Mouse (Mus musculus) embryonic facial prominence, embryonic 13.5 days (tissue): ENCODE measurements at regions not wholly inside any gene's neighbourhood (a gene's known extent, or its start where the extent isn't known, plus 50 kb on each side); places are given as distances from the start of the nearest gene placed in this dataset.

Experiments
- ATAC-seq: fragments of 200-750 bp; cut with Nextera tagmentation; 2 replicates; pipeline ENCODE4 v1.8.0; 2017; ENCODE audit warnings: low read depth; ENCODE audit not compliant: insufficient number of reproducible peaks, insufficient read depth, low FRiP score, low TSS enrichment
- H3K27ac ChIP-seq: fragments of 300-500 bp; sonication (generic); 2 replicates; pipeline ENCODE4 v1.5.1; 2015; ENCODE audit warnings: moderate library complexity, mild to moderate bottlenecking, inconsistent platforms
- H3K27me3 ChIP-seq: fragments of 300-500 bp; sonication (generic); 2 replicates; pipeline ENCODE4 v1.6.1; 2015; ENCODE audit warnings: mild to moderate bottlenecking, inconsistent platforms
- H3K36me3 ChIP-seq: fragments of 300-500 bp; sonication (generic); 2 replicates; pipeline ENCODE4 v1.6.1; 2015; ENCODE audit warnings: mild to moderate bottlenecking, inconsistent platforms
- H3K4me1 ChIP-seq: fragments of 300-500 bp; sonication (generic); 2 replicates; pipeline ENCODE4 v1.6.1; 2015; ENCODE audit warnings: inconsistent platforms
- H3K4me2 ChIP-seq: fragments of 300-500 bp; sonication (generic); 2 replicates; pipeline ENCODE4 v1.6.1; 2015; ENCODE audit warnings: moderate library complexity, mild to moderate bottlenecking, inconsistent platforms
- H3K4me3 ChIP-seq: fragments of 300-500 bp; sonication (generic); 2 replicates; pipeline ENCODE4 v1.5.1; 2015; ENCODE audit warnings: mild to moderate bottlenecking, inconsistent platforms
- H3K9ac ChIP-seq: fragments of 300-500 bp; sonication (generic); 2 replicates; pipeline ENCODE4 v1.6.1; 2015; ENCODE audit warnings: mild to moderate bottlenecking, inconsistent platforms
- H3K9me3 ChIP-seq: fragments of 300-500 bp; sonication (generic); 2 replicates; pipeline ENCODE4 v1.6.1; 2016; ENCODE audit warnings: inconsistent platforms
- WGBS: fragments of 180-500 bp; shearing (Covaris S2); methylation state at CpG from one replicate; pipeline ENCODE4 v1.1.7; 2015; ENCODE audit warnings: mixed read lengths; 5-methylcytosine and 5-hydroxymethylcytosine counted together

GRCm38 (mm10) chr2:137215697-137216096, 99.3 kb upstream of the Jag1 start:
- Histone ChIP-seq H3K4me2 (no peak overlapping the region), H3K27me3 (no peaks in the 10 kb centered on the region), H3K9me3 (no peaks in the 10 kb centered on the region), H3K4me3 (no peak overlapping the region), H3K36me3 (no peaks in the 10 kb centered on the region), H3K4me1 (peaks cover 12% of the 10 kb centered on the region; the same call in 1 of the 2 replicates), H3K27ac (no peak overlapping the region), H3K9ac (no peak overlapping the region)
- WGBS: 36% methylated on average over 7 of the region's 7 CpGs
- ATAC-seq: no peak

DNA sequence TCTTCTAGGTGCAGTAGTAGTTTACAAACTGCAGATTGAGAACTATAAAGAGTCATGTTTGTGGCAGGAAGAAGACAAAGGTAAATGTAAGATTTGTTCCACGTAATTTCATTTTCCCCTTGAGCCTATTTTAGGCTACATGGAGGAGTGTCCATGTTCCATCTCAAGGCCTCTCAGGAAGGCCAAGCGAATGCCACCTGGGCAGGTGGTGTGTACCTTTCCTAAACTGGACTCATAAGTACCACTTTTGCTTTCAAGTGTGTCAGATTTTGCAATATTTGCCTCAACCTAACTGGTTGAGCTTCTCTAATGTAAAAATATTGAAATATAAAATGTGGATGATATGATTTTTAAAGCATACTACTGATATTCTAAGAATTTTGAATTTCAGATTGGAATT, 91.4 kb upstream of the Jag1 start:
- WGBS: 93% methylated on average over 2 of the region's 2 CpGs
- no peaks in the 10 kb centered on the region for H3K36me3 ChIP-seq
- ATAC-seq: no peak

DNA sequence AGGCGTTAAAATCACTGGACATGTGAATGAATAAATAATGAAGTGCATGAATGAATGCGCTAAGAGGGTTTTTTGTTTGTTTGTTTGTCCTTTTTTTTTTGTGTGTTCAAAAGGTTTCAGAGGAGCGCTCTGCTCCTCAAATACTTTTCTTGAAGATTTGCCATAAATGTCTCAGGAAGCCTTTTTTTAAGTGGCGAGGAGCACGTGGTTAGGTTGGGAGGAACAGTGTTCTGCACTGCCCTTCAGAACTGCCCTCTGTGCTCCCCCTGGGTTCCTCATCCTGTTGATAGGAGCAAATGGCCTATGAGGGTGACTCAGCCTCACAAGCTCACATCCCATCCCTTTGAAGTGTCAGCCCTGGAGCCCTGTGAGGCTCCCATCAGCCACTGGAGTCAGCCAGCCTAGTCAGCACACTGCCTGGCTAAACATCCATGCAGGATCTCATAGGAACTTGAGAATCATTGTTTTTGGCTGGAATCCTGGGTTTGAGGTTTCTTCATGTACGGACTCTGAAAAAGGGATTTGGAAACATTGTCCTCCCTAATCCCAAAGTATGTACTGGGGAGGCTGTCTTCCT, 87.9 kb upstream of the Jag1 start:
- Histone ChIP-seq H3K9me3 (no peaks in the 10 kb centered on the region), H3K27me3 (no peaks in the 10 kb centered on the region), H3K4me2 (no peak overlapping the region), H3K27ac (no peak overlapping the region), H3K4me1 (no peaks in the 10 kb centered on the region; the same call in 1 of the 2 replicates), H3K36me3 (no peaks in the 10 kb centered on the region), H3K4me3 (no peak overlapping the region), H3K9ac (no peak overlapping the region)
- 84% methylated on average over 6 of the region's 6 CpGs for WGBS
- no peak for ATAC-seq

More for the DNA sequence above, 91.4 kb upstream of the Jag1 start:
- H3K4me1 ChIP-seq: no peaks in the 10 kb centered on the region; the same call in 1 of the 2 replicates
- no peak overlapping the region for H3K4me2 ChIP-seq
- H3K4me3 ChIP-seq: no peak overlapping the region
- H3K27me3 ChIP-seq: no peaks in the 10 kb centered on the region
- H3K27ac ChIP-seq: no peak overlapping the region
- H3K9me3 ChIP-seq: no peaks in the 10 kb centered on the region
- no peak overlapping the region for H3K9ac ChIP-seq

GRCm38 (mm10) chr2:137200101-137200500, 83.7 kb upstream of the Jag1 start:
- H3K36me3 ChIP-seq: no peaks in the 10 kb centered on the region
- no peaks in the 10 kb centered on the region for H3K27me3 ChIP-seq
- H3K4me3 ChIP-seq: no peak overlapping the region
- H3K4me2 ChIP-seq: no peak overlapping the region
- no peaks in the 10 kb centered on the region; the same call in 1 of the 2 replicates for H3K4me1 ChIP-seq
- no peak for ATAC-seq
- 89% methylated on average over 4 of the region's 4 CpGs for WGBS
- no peaks in the 10 kb centered on the region for H3K9me3 ChIP-seq
- H3K27ac ChIP-seq: no peak overlapping the region
- H3K9ac ChIP-seq: no peak overlapping the region

DNA sequence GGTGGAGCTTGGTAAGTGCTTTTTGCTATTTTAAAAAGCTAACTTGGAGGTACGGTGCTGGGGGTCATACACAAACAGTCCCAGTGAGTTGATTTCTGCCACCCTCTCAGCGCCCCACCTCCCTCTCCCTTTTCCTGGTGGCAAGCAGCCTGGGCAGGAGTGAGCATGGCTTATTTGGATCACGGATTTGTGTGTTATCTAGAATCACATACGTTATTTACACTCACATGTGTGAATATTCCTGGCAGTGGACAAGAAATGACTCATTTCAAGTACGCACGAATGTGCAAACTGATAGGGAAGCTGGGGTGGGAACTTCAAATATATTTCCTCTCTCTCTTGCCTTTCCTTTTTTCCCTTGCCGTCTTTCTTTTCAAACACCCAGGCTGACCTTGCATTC, 75.7 kb upstream of the Jag1 start:
- Histone ChIP-seq H3K9ac (no peak overlapping the region), H3K9me3 (no peaks in the 10 kb centered on the region), H3K27ac (no peak overlapping the region), H3K4me2 (no peak overlapping the region), H3K4me3 (no peak overlapping the region), H3K36me3 (no peaks in the 10 kb centered on the region), H3K4me1 (0 out of 2 replicates have a peak, but pooled peaks cover 3% of the 10 kb centered on the region), H3K27me3 (no peaks in the 10 kb centered on the region)
- WGBS: 75% methylated on average over 7 of the region's 7 CpGs
- no peak for ATAC-seq

DNA sequence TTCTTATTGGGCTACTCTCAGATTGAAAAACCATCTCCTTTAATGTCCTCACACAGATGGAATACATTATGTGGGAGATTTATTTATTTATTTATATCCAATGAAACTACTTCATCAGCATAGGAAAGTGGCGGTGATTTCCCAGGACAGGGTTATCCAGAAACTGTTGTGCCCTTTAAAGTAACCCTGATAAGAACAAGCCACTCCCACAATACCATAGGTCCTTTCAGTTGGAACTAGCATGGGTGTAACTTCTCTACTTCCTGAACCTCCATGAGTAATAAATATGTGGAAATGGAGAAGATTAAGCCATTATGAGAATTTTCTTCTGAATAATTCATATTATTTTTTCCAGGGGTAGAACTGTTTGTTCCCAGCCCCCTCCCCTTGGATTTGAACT, 52.7 kb upstream of the Jag1 start:
- no peak overlapping the region for H3K27ac ChIP-seq
- ATAC-seq: no peak
- H3K4me1 ChIP-seq: peaks cover 8% of the 10 kb centered on the region; the same call in 1 of the 2 replicates
- H3K9me3 ChIP-seq: no peaks in the 10 kb centered on the region
- no peak overlapping the region for H3K4me2 ChIP-seq
- H3K36me3 ChIP-seq: no peaks in the 10 kb centered on the region
- H3K9ac ChIP-seq: no peak overlapping the region
- H3K27me3 ChIP-seq: no peaks in the 10 kb centered on the region
- H3K4me3 ChIP-seq: no peak overlapping the region
- WGBS: 51% methylated on average over 1 of the region's 1 CpGs

DNA sequence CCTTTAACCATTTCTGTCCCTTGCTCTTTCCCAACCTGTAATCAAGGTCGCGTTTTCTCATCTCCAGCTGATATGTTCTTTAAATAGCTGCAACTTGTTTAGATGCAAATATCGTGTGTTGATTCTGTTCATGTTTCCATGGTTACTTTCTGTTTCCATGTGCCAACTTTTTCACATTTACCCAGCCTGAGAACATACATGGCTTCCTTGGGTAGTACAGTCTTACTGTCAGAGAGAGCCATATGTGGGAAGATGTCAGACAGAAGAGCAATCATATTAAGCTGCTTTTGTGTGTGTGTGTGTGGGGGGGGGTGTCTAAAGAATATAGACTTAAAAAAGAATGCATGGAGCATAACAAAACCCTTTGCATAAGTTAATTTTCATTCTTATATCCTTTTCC, 52.2 kb upstream of the Jag1 start:
- Histone ChIP-seq H3K9me3 (no peaks in the 10 kb centered on the region), H3K4me3 (no peak overlapping the region), H3K27me3 (no peaks in the 10 kb centered on the region), H3K36me3 (no peaks in the 10 kb centered on the region), H3K4me1 (peaks cover 11% of the 10 kb centered on the region), H3K4me2 (no peak overlapping the region), H3K9ac (no peak overlapping the region), H3K27ac (no peak overlapping the region)
- 74% methylated on average over 3 of the region's 3 CpGs for WGBS
- no peak for ATAC-seq
